Mouse (Mus musculus) MEL (cell line): Measurements from ENCODE around the gene Bmp7. TPM values are rescaled to one million over a fixed set of nuclear protein-coding genes. Genes with fewer than 3 reads are reported as not detected.

Source experiments
- DNase-seq: peaks from one replicate; pipeline ENCODE4 v3.0.0; 2011; ENCODE audit warnings: low read depth, low spot score
- H3K27ac ChIP-seq: 2 replicates; pipeline ENCODE4 v1.5.1; 2012; ENCODE audit warnings: low read depth, mild to moderate bottlenecking, control low read depth, low read length, moderate library complexity; ENCODE audit not compliant: control insufficient read depth
- H3K27me3 ChIP-seq, 2 experiments: fragments of 150-350 bp in 1 of 2; sonication (generic) in 1 of 2; 2 replicates each; pipeline ENCODE4 v1.6.1; 2012; ENCODE audit warnings: low read length in 2 of 2, mild to moderate bottlenecking in 2 of 2, improper control_type of control experiment in 1 of 2, moderate library complexity in 1 of 2; ENCODE audit not compliant: insufficient read depth in 2 of 2, control insufficient read depth in 1 of 2
- H3K36me3 ChIP-seq, 2 experiments: 2 replicates each; pipeline ENCODE4 v1.6.1; 2012 to 2014; ENCODE audit warnings: low read length in 2 of 2, improper control_type of control experiment in 1 of 2, inconsistent platforms in 1 of 2, mild to moderate bottlenecking in 1 of 2; ENCODE audit not compliant: insufficient read depth in 2 of 2, control insufficient read depth in 1 of 2
- H3K4me1 ChIP-seq, 2 experiments: fragments of 150-350 bp in 1 of 2; sonication (generic) in 1 of 2; 2 replicates each; pipeline ENCODE4 v1.6.1; 2012; ENCODE audit warnings: low read length in 2 of 2, improper control_type of control experiment in 1 of 2, mild to moderate bottlenecking in 1 of 2; ENCODE audit not compliant: insufficient read depth in 2 of 2, control insufficient read depth in 1 of 2
- H3K4me3 ChIP-seq, 2 experiments: fragments of 150-350 bp in 1 of 2; sonication (generic) in 1 of 2; 2 replicates each; pipeline ENCODE4 v1.5.1; 2012; ENCODE audit warnings: low read depth in 2 of 2, low read length in 2 of 2, mild to moderate bottlenecking in 2 of 2, moderate library complexity in 2 of 2, control low read depth in 1 of 2, improper control_type of control experiment in 1 of 2; ENCODE audit not compliant: control insufficient read depth in 1 of 2, insufficient read depth in 1 of 2
- H3K79me2 ChIP-seq: 2 replicates; pipeline ENCODE4 v1.6.1; 2012; ENCODE audit warnings: mild to moderate bottlenecking, low read length, moderate library complexity; ENCODE audit not compliant: control insufficient read depth, poor library complexity, insufficient read depth
- H3K9ac ChIP-seq: 2 replicates; pipeline ENCODE4 v1.6.1; 2012; ENCODE audit warnings: low read depth, mild to moderate bottlenecking, control low read depth, low read length, moderate library complexity; ENCODE audit not compliant: control insufficient read depth, poor library complexity, severe bottlenecking
- H3K9me3 ChIP-seq: fragments of 150-350 bp; sonication (generic); replicated peaks from 2 replicates; pipeline ENCODE4 v1.6.1; 2012; ENCODE audit warnings: mild to moderate bottlenecking, low read length, improper control_type of control experiment, moderate library complexity; ENCODE audit not compliant: insufficient read depth
- CHD2 ChIP-seq: IDR thresholded peaks from 2 replicates; pipeline ENCODE4 v1.6.1; 2011; ENCODE audit warnings: low read length, improper control_type of control experiment
- CTCF ChIP-seq, 3 experiments: IDR thresholded peaks in 2 of 3; conservative IDR thresholded peaks in 1 of 3; 2 replicates each; pipeline ENCODE4 v1.5.1; 2011 to 2012; ENCODE audit warnings: low read length in 3 of 3, low read depth in 2 of 3, mild to moderate bottlenecking in 2 of 3, improper control_type of control experiment in 1 of 3, inconsistent platforms in 1 of 3, mixed read lengths in 1 of 3, moderate library complexity in 1 of 3; ENCODE audit not compliant: control insufficient read depth in 1 of 3, insufficient read depth in 1 of 3, poor library complexity in 1 of 3, severe bottlenecking in 1 of 3
- ELF1 ChIP-seq: IDR thresholded peaks from 2 replicates; pipeline ENCODE4 v1.6.1; 2014; ENCODE audit warnings: low read depth, mild to moderate bottlenecking, inconsistent platforms, low read length, improper control_type of control experiment, moderate library complexity
- ETS1 ChIP-seq: IDR thresholded peaks from 2 replicates; pipeline ENCODE4 v1.6.1; 2012; ENCODE audit warnings: low read depth, mild to moderate bottlenecking, inconsistent platforms, low read length, improper control_type of control experiment, moderate library complexity
- GABPA ChIP-seq: IDR thresholded peaks from 2 replicates; pipeline ENCODE4 v1.6.1; 2012; ENCODE audit warnings: low read depth, mild to moderate bottlenecking, inconsistent platforms, low read length, improper control_type of control experiment, moderate library complexity
- JUND ChIP-seq: IDR thresholded peaks from 2 replicates; pipeline ENCODE4 v1.6.1; 2011; ENCODE audit warnings: low read depth, mild to moderate bottlenecking, improper control_type of control experiment, low read length
- KAT2A ChIP-seq: conservative IDR thresholded peaks from 2 replicates; pipeline ENCODE4 v1.6.1; 2012; ENCODE audit warnings: low read depth, low read length, improper control_type of control experiment, inconsistent platforms
- MAX ChIP-seq: IDR thresholded peaks from 2 replicates; pipeline ENCODE4 v1.6.1; 2011; ENCODE audit warnings: low read length, improper control_type of control experiment
- MEF2A ChIP-seq: IDR thresholded peaks from 2 replicates; pipeline ENCODE4 v1.6.1; 2014; ENCODE audit warnings: low read depth, mild to moderate bottlenecking, inconsistent platforms, low read length, improper control_type of control experiment; ENCODE audit not compliant: poor library complexity, insufficient replicate concordance, severe bottlenecking; ENCODE audit errors: extremely low read depth
- MXI1 ChIP-seq: IDR thresholded peaks from 2 replicates; pipeline ENCODE4 v1.6.1; 2011; ENCODE audit warnings: mild to moderate bottlenecking, low read depth, low read length, improper control_type of control experiment
- MYB ChIP-seq: IDR thresholded peaks from 2 replicates; pipeline ENCODE4 v1.6.1; 2011; ENCODE audit warnings: mild to moderate bottlenecking, low read depth, low read length, improper control_type of control experiment
- MYC ChIP-seq: IDR thresholded peaks from 2 replicates; pipeline ENCODE4 v1.6.1; 2011; ENCODE audit warnings: low read depth, mild to moderate bottlenecking, low read length, improper control_type of control experiment, moderate library complexity
- NELFE ChIP-seq: IDR thresholded peaks from 2 replicates; pipeline ENCODE4 v1.6.1; 2011; ENCODE audit warnings: low read depth, low read length, improper control_type of control experiment
- NRF1 ChIP-seq: IDR thresholded peaks from 2 replicates; pipeline ENCODE4 v1.6.1; 2014; ENCODE audit warnings: low read depth, mild to moderate bottlenecking, inconsistent platforms, low read length, improper control_type of control experiment, moderate library complexity; ENCODE audit not compliant: poor library complexity, insufficient read depth, severe bottlenecking
- POLR2AphosphoS2 ChIP-seq: IDR thresholded peaks from 2 replicates; pipeline ENCODE4 v1.6.1; 2011; ENCODE audit warnings: low read length, improper control_type of control experiment
- POLR2AphosphoS5 ChIP-seq: IDR thresholded peaks from 2 replicates; pipeline ENCODE4 v1.6.1; 2012; ENCODE audit warnings: low read depth, borderline replicate concordance, mild to moderate bottlenecking, inconsistent platforms, low read length, moderate library complexity, mixed read lengths
- RAD21 ChIP-seq: IDR thresholded peaks from 2 replicates; pipeline ENCODE4 v1.6.1; 2011; ENCODE audit warnings: mild to moderate bottlenecking, low read depth, low read length, improper control_type of control experiment
- SIN3A ChIP-seq: IDR thresholded peaks from 2 replicates; pipeline ENCODE4 v1.6.1; 2012; ENCODE audit warnings: low read length, improper control_type of control experiment, inconsistent platforms
- SMC3 ChIP-seq: IDR thresholded peaks from 2 replicates; pipeline ENCODE4 v1.6.1; 2011; ENCODE audit warnings: low read depth, low read length, improper control_type of control experiment
- TBP ChIP-seq: IDR thresholded peaks from 2 replicates; pipeline ENCODE4 v1.8.0; 2011; ENCODE audit warnings: low read depth, low read length, improper control_type of control experiment
- TCF12 ChIP-seq: IDR thresholded peaks from 2 replicates; pipeline ENCODE4 v1.6.1; 2014; ENCODE audit warnings: low read depth, mild to moderate bottlenecking, inconsistent platforms, low read length, improper control_type of control experiment, moderate library complexity
- UBTF ChIP-seq: IDR thresholded peaks from 2 replicates; pipeline ENCODE4 v1.6.1; 2012; ENCODE audit warnings: low read depth, mild to moderate bottlenecking, inconsistent platforms, low read length, improper control_type of control experiment, moderate library complexity, borderline replicate concordance; ENCODE audit not compliant: insufficient read depth
- USF1 ChIP-seq: IDR thresholded peaks from 2 replicates; pipeline ENCODE4 v1.6.1; 2014; ENCODE audit warnings: low read depth, mild to moderate bottlenecking, inconsistent platforms, low read length, improper control_type of control experiment, moderate library complexity
- USF2 ChIP-seq, 2 experiments: IDR thresholded peaks; 2 replicates each; pipeline ENCODE4 v1.6.1; 2011 to 2012; ENCODE audit warnings: improper control_type of control experiment in 2 of 2, low read length in 2 of 2, borderline replicate concordance in 1 of 2, inconsistent platforms in 1 of 2, low read depth in 1 of 2, mild to moderate bottlenecking in 1 of 2; ENCODE audit not compliant: insufficient read depth in 1 of 2
- ZC3H11A ChIP-seq: IDR thresholded peaks from 2 replicates; pipeline ENCODE4 v1.6.1; 2012; ENCODE audit warnings: low read depth, mild to moderate bottlenecking, inconsistent platforms, low read length, improper control_type of control experiment
- ZKSCAN1 ChIP-seq: IDR thresholded peaks from 2 replicates; pipeline ENCODE4 v1.6.1; 2012; ENCODE audit warnings: low read depth, mild to moderate bottlenecking, inconsistent platforms, low read length, improper control_type of control experiment, moderate library complexity
- ZMIZ1 ChIP-seq: IDR thresholded peaks from 2 replicates; pipeline ENCODE4 v1.6.1; 2012; ENCODE audit warnings: low read depth, mild to moderate bottlenecking, inconsistent platforms, low read length, improper control_type of control experiment, moderate library complexity
- polyA plus RNA-seq, 2 experiments: library from polyadenylated mRNA; stranded (reverse) in 1 of 2; unstranded in 1 of 2; fragments of >175 nt in 1 of 2; fragments of >200 nt in 1 of 2; gene quantifications; 2 replicates each; pipeline versions ENCODE4 v1.2.1 to v1.2.4; 2012; ENCODE audit warnings: low replicate concordance in 2 of 2, low read depth in 1 of 2; ENCODE audit not compliant: insufficient read length in 2 of 2, insufficient read depth in 1 of 2, missing spikeins in 1 of 2
- total RNA-seq: library from RNA; depleted of rRNA; stranded (reverse); fragments of 300-350 nt; gene quantifications from 2 replicates; pipeline ENCODE4 v1.2.3, GENCODE M21; 2012

Bmp7 gene
- total and polyA plus RNA-seq, 3 experiments: not detected

- Histone ChIP-seq H3K27me3 (no peaks in the 10 kb centered on the region), H3K36me3 (no peaks in the 10 kb centered on the region), H3K4me1 (no peaks in the 10 kb centered on the region), H3K4me3 (no peak overlapping the region), H3K79me2 (no peaks in the 10 kb centered on the region), H3K27ac (no peak overlapping the region), H3K9me3 (no peaks in the 10 kb centered on the region), H3K9ac (no peak overlapping the region)
- TF ChIP-seq UBTF: no peak
- no peak for TF ChIP-seq NRF1
- no peak for TF ChIP-seq MAX
- no peak for TF ChIP-seq USF2 (IDR thresholded peaks at IDR 0.05; ENCODE audit: borderline replicate concordance in 1 of 2, insufficient read depth in 1 of 2, low read depth in 1 of 2, low read length in 2 of 2)
- no peak for TF ChIP-seq MEF2A
- TF ChIP-seq MXI1: no peak
- no peak for TF ChIP-seq MYB
- TF ChIP-seq ELF1: no peak
- TF ChIP-seq POLR2AphosphoS5: no peak
- TF ChIP-seq POLR2AphosphoS2: no peak
- no peak for TF ChIP-seq KAT2A
- TF ChIP-seq TBP: no peak
- no peak for DNase-seq
Measured at GRCm38 (mm10) chr2:172911157-172911556, 29.0 kb downstream of the Bmp7 start.

GRCm38 (mm10) chr2:172909463-172909862 lies 30.7 kb downstream of the Bmp7 start:
- TF ChIP-seq TCF12 (no peak), ETS1 (no peak), CTCF (IDR thresholded peaks at IDR 0.05 in 2 of 3, conservative IDR thresholded peaks at IDR 0.05 in 1 of 3; ENCODE audit: control insufficient read depth in 1 of 3, insufficient read depth in 1 of 3, low read depth in 2 of 3, low read length in 3 of 3, poor library complexity in 1 of 3, severe bottlenecking in 1 of 3) (no peak), MYC (no peak), SIN3A (no peak), ZMIZ1 (no peak), POLR2AphosphoS5 (no peak), JUND (no peak), ELF1 (no peak), NELFE (no peak), ZKSCAN1 (no peak), USF1 (no peak), RAD21 (no peak), ZC3H11A (no peak), CHD2 (no peak), GABPA (no peak), SMC3 (no peak)
- TF ChIP-seq, all 39 proteins: peak for 0
- Histone ChIP-seq H3K9ac (no peak overlapping the region), H3K4me1 (no peaks in the 10 kb centered on the region), H3K27ac (no peak overlapping the region), H3K36me3 (no peaks in the 10 kb centered on the region), H3K79me2 (no peaks in the 10 kb centered on the region), H3K9me3 (no peaks in the 10 kb centered on the region), H3K27me3 (no peaks in the 10 kb centered on the region), H3K4me3 (no peak overlapping the region)
- DNase-seq: no peak
